Mouse (Mus musculus): ENCODE results near the gene Lrrc47. TPM values are rescaled to one million over a fixed set of nuclear protein-coding genes. Genes with fewer than 3 reads are reported as not detected.

Lrrc47 gene
- total and polyA plus RNA-seq, 3 experiments, result 16.7 to 98.0 (median 35.0) TPM

- no peaks in the 10 kb centered on the region for H3K9me3 ChIP-seq (replicated peaks; ENCODE audit: low read length)
- no peaks in the 10 kb centered on the region for H3K27me3 ChIP-seq (replicated peaks)
- no peak overlapping the region for H3K27ac ChIP-seq (ENCODE audit: insufficient read depth, low read depth)
- no peaks in the 10 kb centered on the region; a peak in 1 of 4 replicates for H3K4me1 ChIP-seq (ENCODE audit: control insufficient read depth in 1 of 2, insufficient read depth in 2 of 2)
- no peak for TF ChIP-seq USF2 (conservative IDR thresholded peaks at IDR 0.05; ENCODE audit: low read depth, low read length)
- no peak for TF ChIP-seq MXI1 (IDR thresholded peaks at IDR 0.05; ENCODE audit: low read depth, low read length)
- no peak for TF ChIP-seq TCF12 (IDR thresholded peaks at IDR 0.05; ENCODE audit: low read depth, low read length)
- no peak for TF ChIP-seq KAT2A (IDR thresholded peaks at IDR 0.05; ENCODE audit: insufficient replicate concordance, low read length)
- TF ChIP-seq POLR2AphosphoS2 (IDR thresholded peaks at IDR 0.05; ENCODE audit: low read depth, low read length), result no peak
- TF ChIP-seq ZNF384 (IDR thresholded peaks at IDR 0.05; ENCODE audit: low read depth, low read length), result no peak
- no peak for TF ChIP-seq GABPA (IDR thresholded peaks at IDR 0.05; ENCODE audit: insufficient replicate concordance, low read depth, low read length)
- no peak for TF ChIP-seq IRF4 (IDR thresholded peaks at IDR 0.05; ENCODE audit: low read depth, low read length)
- peaks cover 62 to 70% of the 10 kb centered on the region in 2 experiments for H3K36me3 ChIP-seq (replicated peaks in 1 of 2; ENCODE audit: control insufficient read depth in 1 of 2, insufficient read depth in 1 of 2, low read length in 1 of 2)
- dilution Hi-C loops (cut with MboI; ENCODE audit: extremely low pct_ligation_motif_present, extremely low pct_unique_long_range_greater_than_20kb, low sequenced_read_pairs) (no loop called here), in situ Hi-C loops (cut with MboI; ENCODE audit: low pct_ligation_motif_present, low pct_unique_long_range_greater_than_20kb, low sequenced_read_pairs) (no loop called here)
- DNase-seq (ENCODE audit: extremely low read depth), result no peak
- no peak overlapping the region for H3K4me2 ChIP-seq (ENCODE audit: insufficient read depth, low read depth, poor library complexity, severe bottlenecking)
- no peak overlapping the region for H3K4me3 ChIP-seq (replicated peaks in 1 of 3; ENCODE audit: low read depth in 2 of 3, low read length in 2 of 3, poor library complexity in 1 of 3)
- H3K79me2 ChIP-seq (replicated peaks; ENCODE audit: control insufficient read depth, extremely low read depth, insufficient read depth, poor library complexity, severe bottlenecking), result no peaks in the 10 kb centered on the region
- no peak overlapping the region for H3K9ac ChIP-seq (ENCODE audit: insufficient read depth, low read depth)
Measured at GRCm38 (mm10) chr4:154057696-154058095, 46.2 kb downstream of the Lrrc47 start.

- Histone ChIP-seq H3K27me3 (replicated peaks) (no peaks in the 10 kb centered on the region), H3K27ac (ENCODE audit: insufficient read depth, low read depth) (no peak overlapping the region), H3K4me1 (ENCODE audit: control insufficient read depth in 1 of 2, insufficient read depth in 2 of 2) (no peaks in the 10 kb centered on the region), H3K36me3 (replicated peaks in 1 of 2; ENCODE audit: control insufficient read depth in 1 of 2, insufficient read depth in 1 of 2, low read length in 1 of 2) (peaks cover 85 to 89% of the 10 kb centered on the region in 2 experiments), H3K9ac (ENCODE audit: insufficient read depth, low read depth) (no peak overlapping the region), H3K79me2 (replicated peaks; ENCODE audit: control insufficient read depth, extremely low read depth, insufficient read depth, poor library complexity, severe bottlenecking) (no peaks in the 10 kb centered on the region), H3K4me3 (replicated peaks in 1 of 3; ENCODE audit: low read depth in 2 of 3, low read length in 2 of 3, poor library complexity in 1 of 3) (no peak overlapping the region), H3K9me3 (replicated peaks; ENCODE audit: low read length) (no peaks in the 10 kb centered on the region), H3K4me2 (ENCODE audit: insufficient read depth, low read depth, poor library complexity, severe bottlenecking) (no peak overlapping the region)
- DNase-seq (ENCODE audit: extremely low read depth), result peak; percentile 54
- TF ChIP-seq MEF2A (IDR thresholded peaks at IDR 0.05; ENCODE audit: borderline replicate concordance, low read depth, low read length), result no peak
- TF ChIP-seq SMC3 (IDR thresholded peaks at IDR 0.05; ENCODE audit: low read depth, low read length), result peak; percentile 85
- TF ChIP-seq CTCF (conservative IDR thresholded peaks at IDR 0.05 in 1 of 2, IDR thresholded peaks at IDR 0.05 in 1 of 2; ENCODE audit: low read depth in 2 of 2, low read length in 2 of 2), result peak; percentile 51 to 88; a peak in 3 of 4 replicates
- 0 out of 2 replicates have a peak, but pooled peaks have one; percentile 23 for TF ChIP-seq SIN3A (IDR thresholded peaks at IDR 0.05; ENCODE audit: low read length)
- TF ChIP-seq UBTF (IDR thresholded peaks at IDR 0.05; ENCODE audit: low read depth, low read length), result no peak
- TF ChIP-seq RAD21 (IDR thresholded peaks at IDR 0.05; ENCODE audit: low read depth, low read length), result peak; percentile 87
- no peak for TF ChIP-seq RCOR1 (conservative IDR thresholded peaks at IDR 0.05; ENCODE audit: low read depth, low read length)
- TF ChIP-seq NELFE (IDR thresholded peaks at IDR 0.05; ENCODE audit: low read depth, low read length), result peak; percentile 31; the same call in 1 of the 2 replicates
- no peak for TF ChIP-seq MXI1 (IDR thresholded peaks at IDR 0.05; ENCODE audit: low read depth, low read length)
- no peak for TF ChIP-seq PAX5 (IDR thresholded peaks at IDR 0.05; ENCODE audit: low read length)
- TF ChIP-seq ZMIZ1 (IDR thresholded peaks at IDR 0.05; ENCODE audit: low read depth, low read length), result no peak
- peak; percentile 28; the same call in 1 of the 2 replicates for TF ChIP-seq ZC3H11A (IDR thresholded peaks at IDR 0.05; ENCODE audit: low read depth, low read length)
- TF ChIP-seq POLR2AphosphoS2 (IDR thresholded peaks at IDR 0.05; ENCODE audit: low read depth, low read length), result no peak
- dilution Hi-C loops (cut with MboI; ENCODE audit: extremely low pct_ligation_motif_present, extremely low pct_unique_long_range_greater_than_20kb, low sequenced_read_pairs) (no loop called here), in situ Hi-C loops (cut with MboI; ENCODE audit: low pct_ligation_motif_present, low pct_unique_long_range_greater_than_20kb, low sequenced_read_pairs) (loop anchor here (5.0 kb wide), 1 partner anchor 137 kb away; no protein-coding TSS in a partner anchor)
Measured at GRCm38 (mm10) chr4:154064827-154065773, 53.6 kb downstream of the Lrrc47 start.
